Mouse (Mus musculus): Measurements from ENCODE around the gene Sgsh. TPM values are rescaled to one million over a fixed set of nuclear protein-coding genes. Genes with fewer than 3 reads are reported as not detected.

The Sgsh gene
- total and polyA plus RNA-seq, 3 experiments = 0.12 to 0.25 TPM; not detected in 1

Other genes with a start within 250 kb of the Sgsh start
- gene Tbc1d16, start 127.0 kb downstream of the Sgsh start, total RNA-seq (2012; rRNA removed) = 12.0 and 13.6 TPM in 2 replicates
- gene Tbc1d16, start 127.0 kb downstream of the Sgsh start, polyA plus RNA-seq (2012; ENCODE audit: insufficient read depth in 1 of 2, insufficient read length in 2 of 2, low read depth in 1 of 2, low replicate concordance in 2 of 2, missing spikeins in 1 of 2) = 10 to 100 TPM in 1 of 2 experiments, not detected in 1; 19.2 TPM
- gene Ccdc40, start 127.0 kb downstream of the Sgsh start, total RNA-seq (2012; rRNA removed) = 0.46 and 0.92 TPM in 2 replicates
- gene Ccdc40, start 127.0 kb downstream of the Sgsh start, polyA plus RNA-seq (2012; ENCODE audit: insufficient read depth in 1 of 2, insufficient read length in 2 of 2, low read depth in 1 of 2, low replicate concordance in 2 of 2, missing spikeins in 1 of 2) = 1 to 10 TPM in 1 of 2 experiments, not detected in 1; 1.9 TPM
- 51.4 and 54.1 TPM in 2 replicates for gene Gaa, start 87.6 kb downstream of the Sgsh start, total RNA-seq (2012; rRNA removed)
- gene Gaa, start 87.6 kb downstream of the Sgsh start, polyA plus RNA-seq (2012; ENCODE audit: insufficient read depth in 1 of 2, insufficient read length in 2 of 2, low read depth in 1 of 2, low replicate concordance in 2 of 2, missing spikeins in 1 of 2) = 10 to 100 TPM in 1 of 2 experiments, not detected in 1; 85.6 TPM
- 509 and 608 TPM in 2 replicates for gene Eif4a3, start 55.4 kb downstream of the Sgsh start, total RNA-seq (2012; rRNA removed)
- gene Eif4a3, start 55.4 kb downstream of the Sgsh start, polyA plus RNA-seq (2012; ENCODE audit: insufficient read depth in 1 of 2, insufficient read length in 2 of 2, low read depth in 1 of 2, low replicate concordance in 2 of 2, missing spikeins in 1 of 2) = 100 to 1,000 TPM; 427 to 521 TPM
- not detected in 2 replicates for gene Card14, start 47.8 kb downstream of the Sgsh start, total RNA-seq (2012; rRNA removed)
- not detected for gene Card14, start 47.8 kb downstream of the Sgsh start, polyA plus RNA-seq (2012; ENCODE audit: insufficient read depth in 1 of 2, insufficient read length in 2 of 2, low read depth in 1 of 2, low replicate concordance in 2 of 2, missing spikeins in 1 of 2)
- gene Slc26a11, start within 50 bp of the Sgsh start, total RNA-seq (2012; rRNA removed) = not detected in 2 replicates
- gene Slc26a11, start within 50 bp of the Sgsh start, polyA plus RNA-seq (2012; ENCODE audit: insufficient read depth in 1 of 2, insufficient read length in 2 of 2, low read depth in 1 of 2, low replicate concordance in 2 of 2, missing spikeins in 1 of 2) = under 1 TPM in 1 of 2 experiments, not detected in 1; 0.04 TPM
- 6.6 and 11.6 TPM in 2 replicates for gene Rnf213, start 37.6 kb upstream of the Sgsh start, total RNA-seq (2012; rRNA removed)
- 10 to 100 TPM in 1 of 2 experiments, not detected in 1; 10.7 TPM for gene Rnf213, start 37.6 kb upstream of the Sgsh start, polyA plus RNA-seq (2012; ENCODE audit: insufficient read depth in 1 of 2, insufficient read length in 2 of 2, low read depth in 1 of 2, low replicate concordance in 2 of 2, missing spikeins in 1 of 2)
- 16.8 and 19.5 TPM in 2 replicates for gene Endov, start 135.8 kb upstream of the Sgsh start, total RNA-seq (2012; rRNA removed)
- gene Endov, start 135.8 kb upstream of the Sgsh start, polyA plus RNA-seq (2012; ENCODE audit: insufficient read depth in 1 of 2, insufficient read length in 2 of 2, low read depth in 1 of 2, low replicate concordance in 2 of 2, missing spikeins in 1 of 2) = 10 to 100 TPM in 1 of 2 experiments, not detected in 1; 16.8 TPM
- gene Nptx1, start 192.2 kb upstream of the Sgsh start, total RNA-seq (2012; rRNA removed) = not detected in 2 replicates
- not detected for gene Nptx1, start 192.2 kb upstream of the Sgsh start, polyA plus RNA-seq (2012; ENCODE audit: insufficient read depth in 1 of 2, insufficient read length in 2 of 2, low read depth in 1 of 2, low replicate concordance in 2 of 2, missing spikeins in 1 of 2)
- 32.0 and 34.9 TPM in 2 replicates for gene Rptor, start 247.4 kb upstream of the Sgsh start, total RNA-seq (2012; rRNA removed)
- gene Rptor, start 247.4 kb upstream of the Sgsh start, polyA plus RNA-seq (2012; ENCODE audit: insufficient read depth in 1 of 2, insufficient read length in 2 of 2, low read depth in 1 of 2, low replicate concordance in 2 of 2, missing spikeins in 1 of 2) = 10 to 100 TPM in 1 of 2 experiments, not detected in 1; 33.9 TPM